ENCODE assay signal across 7 mouse cellular contexts in genomic region chr15:13171486-13172364, GRCm38 (mm10). TPM values are rescaled to one million over a fixed set of nuclear protein-coding genes. Genes with fewer than 3 reads are reported as not detected.
DNase-seq lines count a peak whose midpoint lies in the region; ATAC-seq lines count a peak whose summit lies in the region.

No protein-coding gene starts in this region.

- 5% methylated on average over 16 of the region's 16 CpGs for WGBS in hindbrain, embryonic 13.5 days
- 7% methylated on average over 16 of the region's 16 CpGs for WGBS in limb, embryonic 15.5 days
- 7% methylated on average over 16 of the region's 16 CpGs for WGBS in stomach, embryonic 16.5 days

- peaks cover 17% of the 10 kb centered on the region for H3K27me3 ChIP-seq in hindbrain, embryonic 13.5 days
- peaks cover 6% of the 10 kb centered on the region for H3K27me3 ChIP-seq in limb, embryonic 15.5 days
- peaks cover 9% of the 10 kb centered on the region; the same call in 1 of the 2 replicates for H3K27me3 ChIP-seq in stomach, embryonic 16.5 days (ENCODE audit: control insufficient read depth, insufficient read depth, low read length)

- no peak for ATAC-seq in hindbrain, embryonic 13.5 days (ENCODE audit: low FRiP score)
- ATAC-seq in limb, embryonic 15.5 days (ENCODE audit: insufficient number of reproducible peaks, low FRiP score, low TSS enrichment, low read depth), result no peak
- ATAC-seq in stomach, embryonic 16.5 days (ENCODE audit: insufficient read depth, low FRiP score), result no peak

- H3K9ac ChIP-seq in hindbrain, embryonic 13.5 days, result peak overlapping the region; percentile 81
- no peak overlapping the region for H3K9ac ChIP-seq in limb, embryonic 15.5 days
- H3K9ac ChIP-seq in stomach, embryonic 16.5 days (ENCODE audit: low read length), result peak overlapping the region; percentile 38; the same call in 1 of the 2 replicates

- H3K27ac ChIP-seq in hindbrain, embryonic 13.5 days, result peak overlapping the region; percentile 89; the same call in 1 of the 2 replicates
- H3K27ac ChIP-seq in limb, embryonic 15.5 days, result no peak overlapping the region
- H3K27ac ChIP-seq in stomach, embryonic 16.5 days (ENCODE audit: low read length), result no peak overlapping the region

- peak overlapping the region; percentile 68 for H3K4me3 ChIP-seq in hindbrain, embryonic 13.5 days
- peak overlapping the region; percentile 59 for H3K4me3 ChIP-seq in limb, embryonic 15.5 days
- H3K4me3 ChIP-seq in stomach, embryonic 16.5 days (replicated peaks; ENCODE audit: low read length), result peak overlapping the region; percentile 54

- DNase-seq in right cerebral cortex, postnatal 25 days, result peak; percentile 18
- DNase-seq in right cerebral cortex, postnatal 10 days (ENCODE audit: low spot score in 2 of 2), result no peak
- no peak for DNase-seq in spleen, adult 12 weeks (ENCODE audit: low spot score)
- no peak for DNase-seq in adrenal gland, postnatal 4 days (ENCODE audit: low spot score in 2 of 2)

- peaks cover 30% of the 10 kb centered on the region for H3K4me1 ChIP-seq in hindbrain, embryonic 13.5 days (replicated peaks)
- H3K4me1 ChIP-seq in limb, embryonic 15.5 days, result peaks cover 16% of the 10 kb centered on the region
- peaks cover 11% of the 10 kb centered on the region; the same call in 1 of the 2 replicates for H3K4me1 ChIP-seq in stomach, embryonic 16.5 days (ENCODE audit: control insufficient read depth, insufficient read depth, low read length)

- H3K36me3 ChIP-seq in hindbrain, embryonic 13.5 days, result no peaks in the 10 kb centered on the region
- no peaks in the 10 kb centered on the region for H3K36me3 ChIP-seq in limb, embryonic 15.5 days
- no peaks in the 10 kb centered on the region for H3K36me3 ChIP-seq in stomach, embryonic 16.5 days (ENCODE audit: control insufficient read depth, insufficient read depth, low read length)

- H3K4me2 ChIP-seq in hindbrain, embryonic 13.5 days, result peak overlapping the region; percentile 71
- H3K4me2 ChIP-seq in limb, embryonic 15.5 days, result peak overlapping the region; percentile 87
- peak overlapping the region; percentile 87 for H3K4me2 ChIP-seq in stomach, embryonic 16.5 days (ENCODE audit: low read depth, low read length)

- H3K9me3 ChIP-seq in hindbrain, embryonic 13.5 days, result no peaks in the 10 kb centered on the region
- no peaks in the 10 kb centered on the region for H3K9me3 ChIP-seq in limb, embryonic 15.5 days
- no peaks in the 10 kb centered on the region for H3K9me3 ChIP-seq in stomach, embryonic 16.5 days (replicated peaks; ENCODE audit: control insufficient read depth, low read length)

RNA-seq across cellular contexts. Expression of gene Cdh6, which starts 1.8 kb away (rescaled TPM):
- 13.7 and 14.4 TPM in 2 replicates for polyA plus RNA-seq in hindbrain, embryonic 13.5 days (2015; fragmentation: Nextera tagmentation; extraction: Ambion mirVana)
- polyA plus RNA-seq in limb, embryonic 15.5 days (2015; fragmentation: Nextera tagmentation; extraction: Ambion mirVana), result 11.8 and 13.3 TPM in 2 replicates
- polyA plus RNA-seq in stomach, embryonic 16.5 days (2015; fragmentation: Nextera tagmentation; extraction: Ambion mirVana), result 4.2 and 4.5 TPM in 2 replicates
- 10 to 100 TPM; 25.1 to 35.3 TPM for total RNA-seq in adrenal gland, postnatal 4 days (2021)
